Mouse (Mus musculus) frontal cortex, postnatal 36 days (tissue): ENCODE data around the gene Ttll6.

Experiments
- DNase-seq, 2 experiments: peaks; one replicate each; pipeline ENCODE4 v3.0.0; 2022; ENCODE audit warnings: low spot score in 2 of 2

Gene Ttll6

GRCm38 (mm10) chr11:96168125-96168524 is 34.5 kb downstream of the Ttll6 start:
- DNase-seq, result no peak

GRCm38 (mm10) chr11:96169016-96169415 is 35.4 kb downstream of the Ttll6 start:
- no peak for DNase-seq

GRCm38 (mm10) chr11:96170711-96171379 is 37.3 kb downstream of the Ttll6 start:
- no peak for DNase-seq

DNA sequence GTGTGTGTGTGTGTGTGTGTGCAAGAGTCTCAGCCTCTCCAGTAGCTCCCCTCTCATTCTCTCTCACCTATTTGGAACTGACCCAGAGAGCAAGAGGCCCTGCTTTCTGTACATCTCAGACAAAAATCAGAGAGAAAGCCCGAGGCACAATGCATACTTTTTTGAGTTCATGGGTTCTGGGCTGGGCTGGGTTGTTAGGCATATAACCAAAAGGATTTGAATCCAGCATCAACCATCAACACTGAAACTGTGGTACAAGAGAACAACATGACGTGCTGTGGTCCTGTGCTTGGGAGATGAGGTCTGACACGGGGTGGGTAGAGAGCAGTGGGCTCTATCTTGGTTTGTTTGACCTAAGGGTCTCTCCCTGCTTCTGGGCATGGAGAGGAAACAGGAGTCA is 38.0 kb downstream of the Ttll6 start:
- DNase-seq, result no peak

GRCm38 (mm10) chr11:96172511-96173287 is 39.1 kb downstream of the Ttll6 start:
- no peak for DNase-seq

DNA sequence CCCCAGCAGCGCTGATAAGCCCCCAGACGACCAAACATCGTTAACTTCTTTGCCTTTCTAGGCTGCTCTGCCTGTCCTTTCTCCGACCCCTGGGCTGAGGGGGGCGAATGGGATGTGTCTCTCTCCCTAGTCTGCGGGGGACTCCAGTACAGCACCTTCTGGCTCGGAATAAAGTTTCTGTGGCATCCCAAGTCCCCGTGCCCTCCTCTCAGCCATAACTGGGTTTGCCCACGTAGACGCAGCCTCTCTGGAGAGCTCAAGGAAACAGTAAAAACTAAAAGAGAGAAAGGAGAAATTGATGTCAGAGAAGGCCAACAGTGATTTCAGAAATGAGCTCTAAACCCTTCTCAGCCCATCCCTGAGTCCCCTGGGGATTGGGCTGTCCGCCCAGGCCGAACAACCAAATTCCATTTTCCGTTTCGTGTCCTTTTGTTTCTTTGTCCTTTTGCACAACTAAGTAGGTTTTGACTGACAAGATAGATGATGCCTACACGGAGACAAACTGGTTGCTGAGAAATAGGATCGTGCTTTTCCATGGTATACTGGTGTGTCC is 39.8 kb downstream of the Ttll6 start:
- DNase-seq, result no peak

DNA sequence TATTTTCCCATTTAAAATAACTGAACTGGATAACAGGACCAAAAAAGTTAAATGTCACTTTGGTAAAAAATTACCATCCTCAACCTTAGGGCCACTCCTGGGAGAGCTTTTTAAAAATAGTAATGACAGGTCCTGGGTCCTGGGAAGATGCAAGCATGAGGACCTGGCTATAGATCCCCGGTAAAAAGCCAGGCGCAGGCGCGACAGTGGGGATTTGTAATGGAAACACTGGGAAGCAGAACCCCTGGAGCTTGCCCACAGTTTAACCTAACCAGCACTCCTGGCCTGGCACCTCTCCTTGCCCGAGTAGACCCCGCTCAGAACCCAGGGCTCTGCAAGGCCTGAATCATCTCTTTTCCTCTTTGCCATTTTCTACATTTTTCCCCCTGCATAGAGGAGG is 41.3 kb downstream of the Ttll6 start:
- DNase-seq, result no peak

DNA sequence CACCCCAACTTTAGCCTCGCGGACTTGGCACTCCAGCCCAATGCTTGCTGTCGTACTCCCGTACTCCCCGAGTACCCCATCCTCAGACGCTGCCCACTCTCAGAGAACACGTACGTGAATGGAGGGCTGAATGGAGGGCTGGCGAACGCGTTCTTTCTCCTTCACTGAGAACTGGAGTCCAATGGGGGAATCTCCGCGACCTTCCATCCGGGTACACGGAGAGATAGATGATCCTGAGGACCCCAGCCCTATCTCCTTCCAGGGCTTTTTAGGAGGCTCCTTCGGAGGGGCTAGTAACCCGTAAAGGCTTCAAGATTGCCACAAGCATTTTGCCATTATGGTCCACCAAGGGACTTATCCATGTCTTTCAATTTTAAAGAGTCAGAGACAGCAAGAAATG is 41.9 kb downstream of the Ttll6 start:
- no peak for DNase-seq

- no peak for DNase-seq
Observed at GRCm38 (mm10) chr11:96175951-96176530, 42.5 kb downstream of the Ttll6 start.

GRCm38 (mm10) chr11:96176841-96177240 is 43.3 kb downstream of the Ttll6 start:
- no peak for DNase-seq

- DNase-seq, result no peak
Observed at GRCm38 (mm10) chr11:96177546-96178174, 44.1 kb downstream of the Ttll6 start.

DNA sequence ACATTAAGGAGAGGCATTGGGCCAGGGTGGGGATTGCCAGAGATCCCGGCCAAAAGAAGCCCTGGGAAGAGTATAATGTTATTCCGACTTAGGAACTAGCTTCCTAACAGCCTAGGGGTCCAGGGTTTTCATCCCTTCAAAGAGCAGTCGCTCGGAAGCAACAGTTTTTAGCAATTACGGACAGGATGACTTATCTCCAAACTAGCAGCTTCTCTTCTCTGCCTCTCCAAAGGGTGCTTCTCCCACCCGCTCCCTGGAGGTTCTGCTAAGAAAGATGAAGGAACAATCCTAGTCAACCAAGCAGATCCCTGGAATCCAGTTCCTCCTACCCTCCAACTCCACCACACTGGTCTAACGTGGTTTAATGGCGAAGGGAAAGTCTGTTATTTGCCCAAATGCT is 44.8 kb downstream of the Ttll6 start:
- DNase-seq, result no peak

- no peak for DNase-seq
Observed at GRCm38 (mm10) chr11:96178911-96179503, 45.4 kb downstream of the Ttll6 start.

DNA sequence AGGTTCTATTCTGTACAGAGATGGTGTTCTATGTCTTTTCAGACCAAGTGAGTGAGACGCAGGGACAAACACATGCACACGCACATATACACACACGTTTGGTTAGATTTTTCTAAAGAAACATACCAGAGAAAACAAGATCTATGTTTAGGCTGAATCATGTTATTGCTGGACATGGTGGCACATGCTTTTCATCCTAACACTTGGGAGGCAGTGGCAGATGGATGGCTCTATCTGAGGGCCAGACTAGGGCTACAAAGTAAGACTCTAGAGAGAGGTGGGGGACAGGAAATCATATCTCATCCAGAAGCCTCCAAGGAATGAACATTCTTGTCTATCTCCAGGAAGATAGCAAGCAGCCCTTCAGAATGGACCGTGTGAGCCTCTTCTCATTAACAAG is 47.5 kb downstream of the Ttll6 start:
- DNase-seq, result no peak

DNA sequence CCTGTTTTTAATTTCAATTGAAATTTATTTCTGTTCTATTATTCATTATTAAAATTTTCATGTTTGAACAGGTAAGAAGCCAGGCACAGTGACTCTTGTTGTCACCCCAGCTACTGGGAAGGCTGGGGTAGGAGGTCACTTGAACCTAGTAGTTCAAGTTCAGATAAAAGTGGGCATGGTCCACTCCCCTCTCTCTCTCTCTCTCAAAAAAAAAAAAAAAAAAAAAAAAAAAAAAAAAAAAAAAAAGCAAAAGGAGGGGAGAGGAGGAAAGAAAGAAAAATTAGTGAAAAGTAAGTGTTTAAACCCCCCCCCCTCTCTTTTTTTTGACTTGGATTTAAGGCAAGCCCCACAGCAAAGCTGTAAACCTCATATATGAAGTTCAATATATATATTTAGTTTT is 50.6 kb downstream of the Ttll6 start:
- no peak for DNase-seq

GRCm38 (mm10) chr11:96187321-96187720 is 53.7 kb downstream of the Ttll6 start:
- DNase-seq, result no peak

DNA sequence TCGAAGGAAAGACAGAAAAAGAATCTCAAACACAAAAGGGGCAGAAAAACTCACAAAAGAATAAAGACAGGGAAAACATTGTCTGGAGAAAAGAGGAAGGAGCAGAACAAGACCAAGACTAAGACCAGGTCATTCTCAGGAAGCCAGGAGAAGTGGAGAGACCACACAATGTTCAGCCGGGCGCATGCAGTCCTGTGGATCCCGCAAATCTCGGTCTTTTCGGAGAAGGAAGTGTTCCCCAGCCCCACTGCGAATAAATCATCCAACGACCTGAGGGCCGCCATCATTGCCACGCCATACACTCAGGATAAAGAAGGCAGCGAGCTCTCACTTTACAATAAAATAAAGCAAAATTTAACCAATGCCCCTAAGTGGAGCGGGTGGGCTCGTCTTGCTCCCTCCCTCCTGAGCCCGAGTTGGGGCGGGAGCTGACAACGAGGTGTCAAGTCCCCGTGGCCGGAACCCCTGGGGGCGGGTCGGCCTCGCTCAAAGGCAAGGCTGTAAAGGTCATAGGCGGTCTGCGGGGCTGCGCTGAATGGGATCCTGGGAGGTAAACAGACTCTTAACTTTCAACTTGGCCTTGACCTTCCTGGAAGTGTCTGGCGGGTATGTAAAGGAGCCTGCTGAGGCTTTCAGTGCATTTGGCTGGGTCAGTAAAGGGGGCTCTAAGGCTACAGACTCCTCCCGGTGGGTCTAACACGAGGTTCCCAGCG is 56.4 kb downstream of the Ttll6 start:
- DNase-seq, result no peak

GRCm38 (mm10) chr11:96191132-96191531 is 57.5 kb downstream of the Ttll6 start:
- DNase-seq, result no peak

GRCm38 (mm10) chr11:96193521-96194400 is 60.2 kb downstream of the Ttll6 start, which contains the start of gene Hoxb13:
Gene Hoxb13 (plus strand): TSS chr11:96194316.
- no peak for DNase-seq

GRCm38 (mm10) chr11:96194401-96194710 is 60.8 kb downstream of the Ttll6 start:
- DNase-seq, result no peak
